Mouse (Mus musculus): Measurements from ENCODE around the gene Olfr566. TPM values are rescaled to one million over a fixed set of nuclear protein-coding genes. Genes with fewer than 3 reads are reported as not detected.

Gene Olfr566
- not detected for total RNA-seq (2021)

DNA sequence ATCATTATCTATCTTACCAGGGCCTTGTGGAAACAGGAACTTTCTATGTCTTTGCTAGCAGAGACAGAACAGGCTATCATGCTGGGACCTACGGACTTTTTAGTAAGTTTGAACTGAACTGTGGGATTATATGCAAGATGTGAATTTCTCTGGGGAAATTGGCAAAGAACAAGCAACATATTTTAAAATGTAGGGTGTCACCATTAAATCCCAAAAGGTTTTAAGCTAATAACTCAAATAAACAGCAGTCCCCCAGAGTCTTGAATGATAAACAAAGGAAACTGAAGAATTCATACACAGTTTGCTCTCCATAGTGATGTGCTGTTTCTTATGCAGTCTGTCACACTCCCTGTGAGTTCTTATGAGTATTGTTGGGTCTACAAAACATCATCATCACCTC lies at the start of gene Olfr566:
Gene Olfr566, minus strand, starts transcription at position 101 of the 400 bp plus-strand sequence.
- no peak for DNase-seq (ENCODE audit: extremely low spot score in 1 of 2, low spot score in 1 of 2)

DNA sequence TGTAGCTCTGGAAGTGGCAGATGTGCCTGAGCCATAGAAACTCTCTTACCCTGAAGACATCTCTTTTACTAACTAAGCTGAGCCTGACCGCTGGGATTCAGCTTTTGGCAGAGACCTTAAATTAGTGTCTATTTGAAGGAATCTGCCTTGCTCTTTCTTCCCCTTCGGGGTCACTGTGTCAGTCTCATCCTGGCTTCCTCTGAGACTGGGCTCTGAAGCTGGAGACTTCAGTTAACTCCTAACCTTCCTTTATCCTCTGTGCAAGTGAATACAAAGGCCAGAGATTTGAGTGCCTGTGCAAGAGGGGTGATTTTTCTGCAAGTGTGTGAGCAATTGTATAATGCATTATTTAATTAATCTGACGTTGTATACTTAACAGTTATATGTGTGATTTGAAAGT lies 32.2 kb upstream of the Olfr566 start, which contains the start of gene Olfr569:
Gene Olfr569, minus strand, starts transcription at position 101 of the 400 bp plus-strand sequence.
- DNase-seq (ENCODE audit: extremely low spot score in 1 of 2, low spot score in 1 of 2): no peak

DNA sequence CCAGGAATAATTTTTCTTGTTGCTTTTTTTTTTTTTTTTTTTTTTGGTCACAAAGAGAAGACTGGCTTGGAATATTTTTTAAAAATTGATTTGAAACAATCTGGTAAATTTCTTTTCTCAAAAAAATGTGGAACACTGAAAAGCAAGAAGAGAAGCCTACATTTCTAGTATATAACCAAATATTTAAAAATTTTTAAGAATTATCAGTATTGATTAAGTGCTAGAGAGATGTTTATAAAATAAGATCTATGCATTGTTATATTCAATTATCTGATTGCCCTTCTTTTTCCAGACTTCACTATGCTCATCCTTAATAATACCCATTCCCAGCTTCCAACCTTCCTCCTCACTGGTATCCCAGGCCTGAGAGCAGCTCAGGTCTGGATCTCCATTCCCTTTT lies 18.3 kb upstream of the Olfr566 start, which contains the start of gene Olfr568:
Gene Olfr568, plus strand, starts transcription at position 301 of the 400 bp plus-strand sequence.
- no peak for DNase-seq (ENCODE audit: extremely low spot score in 1 of 2, low spot score in 1 of 2)

DNA sequence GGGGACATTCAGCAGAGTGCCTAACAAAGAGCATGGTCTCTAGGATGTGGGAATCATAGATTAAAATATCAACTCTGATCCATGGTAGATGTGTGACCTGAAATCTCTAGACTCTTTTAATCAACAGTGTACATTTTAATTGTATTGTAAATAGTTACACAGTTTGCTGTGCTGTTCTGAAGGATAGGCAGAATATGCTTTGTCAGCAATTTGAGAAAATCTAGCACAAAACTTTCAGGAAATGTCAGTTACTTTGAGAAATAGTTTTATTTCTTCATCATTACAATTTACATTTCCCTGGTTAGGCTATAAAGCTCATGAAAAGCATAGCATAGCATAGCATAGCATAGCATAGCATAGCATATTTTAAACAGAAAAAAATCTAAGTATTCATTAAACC lies 2.8 kb downstream of the Olfr566 start:
- no peak for DNase-seq (ENCODE audit: extremely low spot score in 1 of 2, low spot score in 1 of 2)

Other genes starting within 250 kb of the Olfr566 start
- gene Olfr553, start 240.5 kb downstream of the Olfr566 start, total RNA-seq (2021): not detected
- gene Olfr554, start 220.3 kb downstream of the Olfr566 start, total RNA-seq (2021): not detected
- gene Olfr555, start 199.9 kb downstream of the Olfr566 start, total RNA-seq (2021): not detected
- gene Olfr556, start 193.9 kb downstream of the Olfr566 start, total RNA-seq (2021): under 1 TPM in 1 of 2 experiments, not detected in 1; 0.10 TPM
- 1 to 10 TPM; 4.5 to 7.6 TPM for gene Trim68, start 171.4 kb downstream of the Olfr566 start, total RNA-seq (2021)
- not detected for gene Olfr557, start 162.9 kb downstream of the Olfr566 start, total RNA-seq (2021)
- gene Olfr558, start 156.6 kb downstream of the Olfr566 start, total RNA-seq (2021): under 1 TPM; 0.49 TPM
- not detected for gene Olfr33, start 139.7 kb downstream of the Olfr566 start, total RNA-seq (2021)
- not detected for gene Olfr559, start 131.3 kb downstream of the Olfr566 start, total RNA-seq (2021)
- gene Olfr560, start 99.4 kb downstream of the Olfr566 start, total RNA-seq (2021): not detected
- under 1 TPM in 1 of 2 experiments, not detected in 1; 0.12 TPM for gene Olfr78, start 99.3 kb downstream of the Olfr566 start, total RNA-seq (2021)
- gene Olfr561, start 87.5 kb downstream of the Olfr566 start, total RNA-seq (2021): not detected
- gene Olfr564, start 55.3 kb downstream of the Olfr566 start, total RNA-seq (2021): not detected
- not detected for gene Olfr568, start 18.4 kb upstream of the Olfr566 start, total RNA-seq (2021)
- gene Olfr569, start 32.1 kb upstream of the Olfr566 start, total RNA-seq (2021): not detected
- gene Olfr570, start 35.8 kb upstream of the Olfr566 start, total RNA-seq (2021): not detected
- gene Olfr571, start 58.8 kb upstream of the Olfr566 start, total RNA-seq (2021): under 1 TPM in 1 of 2 experiments, not detected in 1; 0.05 TPM
- not detected for gene Olfr572, start 65.6 kb upstream of the Olfr566 start, total RNA-seq (2021)
- not detected for gene Olfr573-ps1, start 83.8 kb upstream of the Olfr566 start, total RNA-seq (2021)
- gene Olfr574, start 89.7 kb upstream of the Olfr566 start, total RNA-seq (2021): not detected
- gene Olfr575, start 100.0 kb upstream of the Olfr566 start, total RNA-seq (2021): not detected
- gene Olfr576, start 103.9 kb upstream of the Olfr566 start, total RNA-seq (2021): not detected
- not detected for gene Olfr577, start 117.2 kb upstream of the Olfr566 start, total RNA-seq (2021)
- gene Olfr578, start 130.6 kb upstream of the Olfr566 start, total RNA-seq (2021): not detected
- not detected for gene Olfr582, start 179.3 kb upstream of the Olfr566 start, total RNA-seq (2021)
- not detected for gene Olfr583, start 192.5 kb upstream of the Olfr566 start, total RNA-seq (2021)
- gene Olfr584, start 223.1 kb upstream of the Olfr566 start, total RNA-seq (2021): not detected
- gene Olfr585, start 239.0 kb upstream of the Olfr566 start, total RNA-seq (2021): not detected